Mouse (Mus musculus) left cerebral cortex, postnatal 4 days (tissue): ENCODE data around the gene Ttc23. TPM values are rescaled to one million over a fixed set of nuclear protein-coding genes. Genes with fewer than 3 reads are reported as not detected.

ENCODE experiments used
- DNase-seq: peaks from one replicate; pipeline ENCODE4 v3.0.0-alpha.2; 2022
- intact Hi-C: fragments of 180-260 bp; cut with DNase I; formaldehyde crosslinking; loops from one replicate; pipeline ENCODE4 v1.15.1; 2025
- total RNA-seq, 2 experiments: library from RNA; stranded (reverse); gene quantifications; 2 replicates each; pipeline ENCODE4 v1.2.3; 2021

Gene Ttc23
- total RNA-seq, 2 experiments from 2014 or later: 8.7 to 9.6 TPM

DNA sequence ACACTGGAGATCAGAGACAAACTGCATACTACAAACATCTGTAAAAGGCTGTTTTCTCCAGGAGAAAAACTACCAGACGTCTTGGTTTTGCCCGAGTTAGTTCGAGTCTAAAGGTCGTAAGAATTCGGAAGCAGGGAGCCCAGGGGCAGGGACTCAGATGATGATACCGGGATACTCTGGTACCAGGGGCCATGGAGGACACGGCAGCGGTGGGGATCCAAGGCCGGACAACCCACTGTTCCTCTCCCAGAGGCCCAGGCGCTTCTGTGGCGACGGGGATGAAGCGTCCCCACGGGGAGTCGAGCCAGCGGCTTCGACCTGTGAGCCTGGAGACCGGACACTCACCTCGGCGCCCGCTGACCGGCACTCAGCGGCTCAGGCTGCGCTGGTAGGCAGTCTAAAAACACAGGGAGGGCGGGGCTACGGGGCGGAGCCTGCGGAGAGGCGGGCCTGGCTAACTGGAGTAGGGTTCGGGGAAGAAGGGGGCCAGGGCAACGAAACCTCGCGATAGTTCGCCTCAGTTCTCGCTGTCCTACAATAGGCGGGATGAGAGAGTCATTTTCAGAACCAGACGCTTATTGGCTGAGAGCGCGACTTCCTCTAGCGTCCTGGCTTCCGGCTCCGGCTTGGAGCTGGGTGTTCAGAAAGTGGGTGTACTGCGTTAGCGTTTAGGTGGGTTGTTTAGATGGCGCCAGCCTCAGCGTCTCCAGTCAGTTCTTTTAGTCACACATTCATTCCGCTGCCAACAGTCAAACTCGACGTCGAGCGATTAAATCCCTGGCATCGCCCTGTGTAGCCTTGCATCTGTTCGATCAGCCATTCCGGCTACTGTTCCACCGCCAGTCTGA, 2.2 kb upstream of the Ttc23 start, which contains the start of gene Lrrc28:
Lrrc28 (minus strand) TSS at position 436 of the 848 bp plus-strand sequence.
- peak; percentile 99 for DNase-seq
- intact Hi-C loops: no loop called here

DNA sequence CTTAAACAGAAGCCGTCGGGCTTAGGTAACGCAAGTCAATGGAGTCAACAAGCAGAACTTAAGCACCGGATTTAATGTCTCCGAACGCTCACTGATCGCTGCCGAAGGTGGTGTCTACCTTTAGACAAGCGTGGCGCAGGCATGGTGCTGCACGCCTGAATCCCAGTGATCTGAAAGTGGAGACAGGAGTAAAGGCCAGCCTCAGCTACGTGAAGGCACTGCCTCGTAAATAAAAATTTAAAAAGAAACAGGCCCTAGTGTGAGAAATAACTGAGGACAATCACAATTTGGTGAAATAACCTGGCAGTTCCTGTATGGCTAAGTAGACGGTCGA, 1.6 kb upstream of the Ttc23 start:
- no peak for DNase-seq
- intact Hi-C loops: no loop called here

GRCm38 (mm10) chr7:67646131-67646530, 1.1 kb upstream of the Ttc23 start:
- no peak for DNase-seq
- intact Hi-C loops: no loop called here

DNA sequence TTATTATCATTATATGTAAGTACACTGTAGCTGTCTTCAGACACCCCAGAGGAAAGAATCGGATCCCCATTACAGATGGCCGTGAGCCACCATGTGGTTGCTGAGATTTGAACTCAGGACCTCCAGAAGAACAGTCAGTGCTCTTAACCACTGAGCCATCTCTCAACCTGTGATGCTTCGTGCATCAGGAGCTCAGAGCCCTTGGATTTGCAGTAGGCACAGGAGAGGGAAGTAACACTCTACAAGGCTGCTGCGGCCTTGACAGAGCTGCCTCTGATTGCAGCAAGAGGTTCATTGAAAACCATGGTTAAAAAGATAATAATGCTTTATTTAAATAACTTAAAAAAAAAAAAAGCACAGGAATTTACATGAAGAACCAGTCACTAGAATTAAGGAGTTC, 1.2 kb downstream of the Ttc23 start:
- no peak for DNase-seq
- intact Hi-C loops: no loop called here

DNA sequence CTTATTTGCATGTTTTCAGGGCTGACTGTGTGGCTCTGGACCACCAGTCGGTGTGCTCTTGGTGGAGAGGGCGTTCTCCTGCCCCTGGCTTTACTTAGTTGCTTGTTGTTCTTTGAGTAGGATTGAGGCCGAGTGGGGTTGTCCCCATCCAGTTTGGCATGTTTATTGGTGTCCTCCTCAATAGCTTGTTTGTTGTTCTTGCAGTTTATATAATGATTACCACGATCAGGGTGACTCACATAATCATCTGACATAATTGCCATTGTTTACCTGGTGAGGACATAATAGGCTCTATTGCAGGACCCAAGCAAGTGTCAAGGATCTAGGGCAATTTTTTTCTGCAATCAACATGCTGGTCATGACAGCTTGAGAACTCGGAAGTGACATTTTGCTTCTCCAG, 5.0 kb downstream of the Ttc23 start:
- DNase-seq: no peak
- intact Hi-C loops: no loop called here

DNA sequence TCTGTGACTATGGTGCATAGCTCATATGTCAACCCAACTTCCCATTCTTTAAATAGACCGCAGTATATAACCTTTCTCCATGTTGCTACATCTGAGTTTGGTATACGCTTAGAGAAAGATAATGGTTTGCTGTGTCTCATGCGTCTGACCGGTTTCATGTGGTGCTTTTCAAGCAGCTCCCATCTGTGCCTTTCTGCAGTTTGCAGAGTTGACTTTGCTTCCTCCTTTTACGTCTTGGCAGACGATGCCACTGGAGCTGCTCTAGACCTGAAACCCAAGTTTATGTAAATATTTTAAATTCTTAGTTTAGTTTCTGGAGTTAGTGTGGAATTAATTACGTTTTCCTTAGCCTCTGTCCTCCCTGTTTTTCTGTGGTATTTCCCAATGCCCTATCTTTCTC, 7.5 kb downstream of the Ttc23 start:
- DNase-seq: no peak
- intact Hi-C loops: no loop called here

GRCm38 (mm10) chr7:67655186-67655585, 8.0 kb downstream of the Ttc23 start:
- no peak for DNase-seq
- intact Hi-C loops: no loop called here

DNA sequence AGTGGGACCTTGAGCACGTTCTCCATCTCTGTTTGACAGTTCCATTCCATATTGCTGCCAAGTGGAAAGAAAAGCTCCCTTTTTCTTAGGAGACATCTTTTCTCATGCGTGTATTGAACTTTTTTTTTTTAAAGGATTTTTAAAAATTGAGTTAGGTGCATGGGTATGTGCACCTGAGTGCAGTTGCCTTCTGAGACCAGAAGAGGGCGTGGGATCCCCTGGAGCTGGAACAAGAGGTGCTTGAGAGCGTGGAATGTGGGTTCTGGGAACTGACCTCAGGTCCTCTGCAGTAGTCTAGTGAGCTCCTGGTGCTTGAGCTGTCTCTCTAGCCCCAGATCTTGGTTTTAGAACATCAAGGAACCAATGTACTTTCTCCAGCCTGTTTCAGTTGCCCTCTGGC, 10.9 kb downstream of the Ttc23 start:
- intact Hi-C loops: no loop called here
- DNase-seq: no peak

DNA sequence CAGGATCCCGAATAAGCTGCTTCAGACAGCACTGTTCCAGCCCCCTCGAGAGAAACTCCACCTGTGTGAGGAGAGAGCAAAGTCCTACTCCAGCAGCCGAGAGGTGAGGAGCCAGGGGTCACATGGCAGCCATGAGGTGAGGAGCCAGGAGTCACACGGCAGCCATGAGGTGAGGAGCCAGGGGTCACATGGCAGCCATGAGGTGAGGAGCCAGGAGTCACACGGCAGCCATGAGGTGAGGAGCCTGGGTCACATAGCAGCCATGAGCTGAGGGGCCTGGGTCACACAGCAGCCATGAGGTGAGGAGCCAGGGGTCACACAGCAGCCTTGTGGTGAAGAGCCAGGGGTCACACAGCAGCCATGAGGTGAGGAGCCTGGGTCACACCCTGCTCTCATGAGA, 15.2 kb downstream of the Ttc23 start:
- intact Hi-C loops: no loop called here
- no peak for DNase-seq

DNA sequence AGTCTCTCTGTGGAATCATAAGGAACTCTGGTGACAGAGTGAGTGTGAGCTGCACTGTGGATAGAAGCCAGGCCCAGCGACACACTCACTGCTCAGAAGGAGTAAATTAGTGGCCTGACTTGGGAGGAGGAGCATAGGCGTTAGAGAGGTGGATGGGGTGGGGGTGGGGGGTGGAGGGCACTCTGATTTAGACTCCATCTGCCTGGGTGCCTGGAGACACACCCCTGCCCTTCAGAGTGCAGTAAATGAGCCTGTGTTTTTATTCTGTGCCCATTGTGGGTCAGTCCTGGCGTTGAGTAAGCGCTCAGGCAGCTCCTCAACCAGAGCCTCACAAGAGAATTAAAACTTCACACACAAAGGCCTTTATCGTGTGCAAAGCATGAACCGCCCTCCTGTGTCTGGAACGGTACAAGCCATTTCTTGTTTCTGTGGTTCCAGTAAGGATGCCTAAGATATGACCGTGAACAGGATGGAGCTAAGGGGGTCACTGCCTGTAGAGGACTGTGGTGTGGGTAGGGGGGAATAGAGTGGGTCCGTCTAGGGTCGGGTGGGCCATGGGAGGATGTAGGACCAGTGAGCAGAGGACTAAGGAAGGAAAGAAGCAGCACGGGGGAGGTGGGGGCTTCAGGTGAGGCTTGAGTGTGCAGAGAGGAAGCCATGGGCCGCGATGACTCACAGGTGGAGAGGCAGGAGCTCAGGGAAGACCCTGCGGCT, 16.9 kb downstream of the Ttc23 start:
- DNase-seq: no peak
- intact Hi-C loops: no loop called here

DNA sequence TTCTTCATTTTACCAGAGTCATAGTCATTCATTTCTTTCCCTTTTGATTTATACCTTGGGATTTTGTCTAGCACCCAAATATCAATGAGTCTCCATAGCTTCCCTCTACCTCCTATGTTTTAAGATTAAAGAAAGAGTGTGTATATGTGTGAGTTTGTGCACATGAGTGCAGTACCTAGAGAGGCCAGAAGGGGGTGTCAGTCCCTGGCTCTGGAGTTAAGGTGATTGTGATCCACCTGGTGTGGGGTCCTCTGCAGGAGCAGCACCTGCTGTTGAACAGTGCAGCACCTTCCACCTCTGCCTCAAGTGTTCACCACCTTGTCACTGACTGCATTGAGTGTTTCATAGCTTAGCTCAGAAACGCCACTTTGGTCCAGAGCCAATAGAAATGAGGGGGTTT, 23.8 kb downstream of the Ttc23 start:
- intact Hi-C loops: loop anchor here (10.0 kb wide), 1 partner anchor 684 kb away; no protein-coding TSS in a partner anchor
- DNase-seq: no peak

DNA sequence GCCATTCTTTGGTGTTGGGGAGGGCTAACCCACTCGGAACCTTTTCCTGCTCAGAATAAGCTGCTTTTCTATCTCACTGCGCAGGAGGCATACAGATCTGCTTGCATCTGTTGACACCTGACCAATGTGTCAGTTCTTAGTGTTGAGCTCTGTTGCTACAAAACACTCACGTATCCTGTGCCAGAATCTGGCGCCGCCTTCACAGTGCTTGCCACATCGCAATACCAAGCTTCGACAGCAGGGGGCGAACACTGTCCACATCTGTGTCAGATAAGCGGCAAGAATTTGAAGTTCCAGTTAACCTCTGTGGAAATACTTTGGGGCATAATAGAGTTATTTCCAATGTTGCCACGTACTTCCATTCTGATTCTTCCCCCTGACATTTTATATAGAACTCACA, 25.4 kb downstream of the Ttc23 start:
- intact Hi-C loops: loop anchor here (2.0 to 10.0 kb wide), 2 partner anchors 88 to 682 kb away; no protein-coding TSS in a partner anchor
- peak; percentile 94 for DNase-seq

- intact Hi-C loops: loop anchor here (2.0 to 10.0 kb wide), 2 partner anchors 87 to 681 kb away; no protein-coding TSS in a partner anchor
- no peak for DNase-seq
Observed at GRCm38 (mm10) chr7:67673656-67674055, 26.4 kb downstream of the Ttc23 start.

DNA sequence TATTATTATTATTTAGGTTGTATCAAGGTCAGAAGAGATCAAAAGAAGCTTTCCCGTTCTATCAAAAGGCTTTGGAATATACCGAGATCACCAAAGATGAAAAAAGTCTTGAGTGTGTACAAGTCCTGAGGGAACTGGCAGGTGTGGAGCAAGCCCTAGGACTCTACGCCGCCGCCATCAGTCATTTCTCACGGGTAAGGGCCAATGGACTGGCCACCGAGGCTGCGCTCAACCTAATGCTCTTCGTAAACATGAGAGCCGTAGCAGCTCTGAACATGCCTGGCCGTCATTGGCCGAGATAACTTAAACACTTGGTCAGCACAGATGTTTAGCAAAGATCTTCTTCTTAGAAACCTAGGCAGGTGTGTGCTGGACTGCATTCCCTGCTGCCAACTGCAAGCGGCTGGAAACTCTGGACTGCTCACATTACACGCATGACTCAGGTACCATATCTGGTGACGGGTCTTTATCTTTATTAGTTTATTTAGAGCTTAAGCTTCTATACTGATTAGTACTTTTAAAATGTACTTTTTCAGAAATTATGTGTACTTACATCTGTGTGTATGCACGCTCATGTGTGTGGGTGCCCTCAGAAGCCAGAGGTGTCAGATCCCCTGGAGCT, 31.8 kb downstream of the Ttc23 start:
- intact Hi-C loops: loop anchor here (10.0 kb wide), 1 partner anchor 676 kb away; no protein-coding TSS in a partner anchor

GRCm38 (mm10) chr7:67681078-67681477, 33.9 kb downstream of the Ttc23 start:
- DNase-seq: no peak
- intact Hi-C loops: no loop called here

More for the DNA sequence above, 31.8 kb downstream of the Ttc23 start:
- no peak for DNase-seq

GRCm38 (mm10) chr7:67683006-67683405, 35.8 kb downstream of the Ttc23 start:
- intact Hi-C loops: no loop called here

GRCm38 (mm10) chr7:67686545-67686944, 39.3 kb downstream of the Ttc23 start:
- intact Hi-C loops: no loop called here
- no peak for DNase-seq

More at GRCm38 (mm10) chr7:67683006-67683405, 35.8 kb downstream of the Ttc23 start:
- no peak for DNase-seq

- intact Hi-C loops: no loop called here
- DNase-seq: no peak
Observed at GRCm38 (mm10) chr7:67688281-67688680, 41.1 kb downstream of the Ttc23 start.

- DNase-seq: no peak
- intact Hi-C loops: no loop called here
Observed at GRCm38 (mm10) chr7:67689793-67690192, 42.6 kb downstream of the Ttc23 start.

DNA sequence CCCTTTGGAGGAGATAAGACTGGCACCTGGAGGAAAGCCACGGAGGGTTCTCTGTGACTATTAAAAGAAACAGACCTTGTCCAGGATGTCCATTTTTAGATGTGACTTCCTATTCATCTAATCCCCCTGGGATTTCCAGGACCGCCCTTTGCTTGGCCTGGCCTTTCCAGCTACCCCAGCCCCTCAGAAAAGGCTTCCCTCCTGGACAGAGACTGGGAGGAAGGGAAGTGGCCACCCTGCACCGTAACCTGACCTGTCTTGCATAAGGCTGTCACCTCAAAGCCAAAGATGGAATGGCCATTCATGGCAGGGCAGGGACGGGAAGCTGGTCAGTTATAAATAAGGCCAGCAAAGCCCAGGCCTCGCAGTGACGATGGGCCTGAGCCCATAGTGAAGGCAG, 43.8 kb downstream of the Ttc23 start:
- DNase-seq: no peak
- intact Hi-C loops: no loop called here

DNA sequence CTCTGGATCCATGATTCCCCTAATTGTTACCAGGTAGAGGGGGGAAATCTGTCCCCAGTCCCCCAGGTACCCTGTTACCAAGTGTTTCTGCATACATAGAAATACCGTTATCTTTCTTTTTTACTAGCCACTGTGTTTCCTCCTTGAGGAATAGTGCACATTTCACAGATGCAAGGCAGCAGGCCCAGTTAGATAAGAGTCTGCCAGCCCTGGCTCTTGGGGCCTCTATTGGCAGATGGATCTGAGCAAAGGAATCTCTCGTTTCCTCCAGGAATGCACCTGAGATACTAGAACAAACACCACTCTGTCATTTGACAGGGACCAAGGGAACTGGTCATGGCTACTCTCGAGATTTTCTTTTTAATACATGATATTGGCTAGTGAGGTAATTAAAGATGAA, 44.9 kb downstream of the Ttc23 start:
- intact Hi-C loops: no loop called here
- DNase-seq: no peak
